Mouse (Mus musculus): ENCODE results near the gene P2ry2. TPM values are rescaled to one million over a fixed set of nuclear protein-coding genes. Genes with fewer than 3 reads are reported as not detected.

Gene P2ry2
- polyA plus RNA-seq, 1 experiment from 2014 or later, result 0.32 TPM

- 53% methylated on average over 8 of the region's 8 CpGs for WGBS
- no peak overlapping the region for H3K4me3 ChIP-seq
- no peak overlapping the region for H3K9ac ChIP-seq (replicated peaks)
- H3K4me1 ChIP-seq, result no peaks in the 10 kb centered on the region
- H3K4me2 ChIP-seq (replicated peaks), result no peak overlapping the region
- no peaks in the 10 kb centered on the region for H3K27me3 ChIP-seq
- no peaks in the 10 kb centered on the region for H3K36me3 ChIP-seq
- H3K9me3 ChIP-seq, result no peaks in the 10 kb centered on the region
- ATAC-seq (ENCODE audit: low FRiP score, low read depth), result no peak
- H3K27ac ChIP-seq (replicated peaks), result no peak overlapping the region
Observed at GRCm38 (mm10) chr7:101043846-101044541, 31.3 kb upstream of the P2ry2 start.

GRCm38 (mm10) chr7:101041977-101042749 lies 29.5 kb upstream of the P2ry2 start:
- no peak overlapping the region for H3K4me2 ChIP-seq (replicated peaks)
- no peaks in the 10 kb centered on the region for H3K36me3 ChIP-seq
- no peak overlapping the region for H3K9ac ChIP-seq (replicated peaks)
- no peaks in the 10 kb centered on the region for H3K27me3 ChIP-seq
- no peak for ATAC-seq (ENCODE audit: low FRiP score, low read depth)
- no peak overlapping the region for H3K27ac ChIP-seq (replicated peaks)
- WGBS, result 77% methylated on average over 5 of the region's 5 CpGs
- H3K4me3 ChIP-seq, result no peak overlapping the region
- H3K9me3 ChIP-seq, result no peaks in the 10 kb centered on the region
- H3K4me1 ChIP-seq, result no peaks in the 10 kb centered on the region

GRCm38 (mm10) chr7:101041544-101041943 lies 28.9 kb upstream of the P2ry2 start:
- Histone ChIP-seq H3K4me1 (no peaks in the 10 kb centered on the region), H3K27me3 (no peaks in the 10 kb centered on the region), H3K4me3 (no peak overlapping the region), H3K4me2 (replicated peaks) (no peak overlapping the region), H3K36me3 (no peaks in the 10 kb centered on the region), H3K9ac (replicated peaks) (no peak overlapping the region), H3K27ac (replicated peaks) (no peak overlapping the region), H3K9me3 (no peaks in the 10 kb centered on the region)
- WGBS, result 69% methylated on average over 2 of the region's 2 CpGs
- ATAC-seq (ENCODE audit: low FRiP score, low read depth), result no peak

GRCm38 (mm10) chr7:101033371-101033770 lies 20.7 kb upstream of the P2ry2 start:
- H3K4me3 ChIP-seq, result no peak overlapping the region
- no peaks in the 10 kb centered on the region for H3K9me3 ChIP-seq
- no peak overlapping the region for H3K9ac ChIP-seq (replicated peaks)
- H3K4me2 ChIP-seq (replicated peaks), result no peak overlapping the region
- H3K36me3 ChIP-seq, result no peaks in the 10 kb centered on the region
- 88% methylated on average over 2 of the region's 2 CpGs for WGBS
- ATAC-seq (ENCODE audit: low FRiP score, low read depth), result no peak
- no peaks in the 10 kb centered on the region for H3K4me1 ChIP-seq
- no peaks in the 10 kb centered on the region for H3K27me3 ChIP-seq
- H3K27ac ChIP-seq (replicated peaks), result no peak overlapping the region

- ATAC-seq (ENCODE audit: low FRiP score, low read depth), result no peak
- WGBS, result 61% methylated on average over 8 of the region's 8 CpGs
Observed at GRCm38 (mm10) chr7:101031234-101031633, 18.6 kb upstream of the P2ry2 start.

GRCm38 (mm10) chr7:101030756-101031155 lies 18.1 kb upstream of the P2ry2 start:
- H3K36me3 ChIP-seq, result no peaks in the 10 kb centered on the region
- no peaks in the 10 kb centered on the region for H3K4me1 ChIP-seq
- no peak overlapping the region for H3K27ac ChIP-seq (replicated peaks)
- no peaks in the 10 kb centered on the region for H3K9me3 ChIP-seq
- H3K9ac ChIP-seq (replicated peaks), result no peak overlapping the region
- no peak overlapping the region for H3K4me3 ChIP-seq
- ATAC-seq (ENCODE audit: low FRiP score, low read depth), result no peak
- H3K27me3 ChIP-seq, result no peaks in the 10 kb centered on the region
- H3K4me2 ChIP-seq (replicated peaks), result no peak overlapping the region

More at GRCm38 (mm10) chr7:101031234-101031633, 18.6 kb upstream of the P2ry2 start:
- Histone ChIP-seq H3K27ac (replicated peaks) (no peak overlapping the region), H3K4me2 (replicated peaks) (no peak overlapping the region), H3K9ac (replicated peaks) (no peak overlapping the region), H3K4me3 (no peak overlapping the region), H3K27me3 (no peaks in the 10 kb centered on the region), H3K36me3 (no peaks in the 10 kb centered on the region), H3K4me1 (no peaks in the 10 kb centered on the region), H3K9me3 (no peaks in the 10 kb centered on the region)

- H3K9ac ChIP-seq (replicated peaks), result no peak overlapping the region
- no peak for ATAC-seq (ENCODE audit: low FRiP score, low read depth)
- no peaks in the 10 kb centered on the region for H3K36me3 ChIP-seq
- no peaks in the 10 kb centered on the region for H3K4me1 ChIP-seq
- 79% methylated on average over 6 of the region's 6 CpGs for WGBS
- no peak overlapping the region for H3K4me3 ChIP-seq
- H3K27ac ChIP-seq (replicated peaks), result no peak overlapping the region
- H3K27me3 ChIP-seq, result no peaks in the 10 kb centered on the region
- no peak overlapping the region for H3K4me2 ChIP-seq (replicated peaks)
- H3K9me3 ChIP-seq, result no peaks in the 10 kb centered on the region
Observed at GRCm38 (mm10) chr7:101029446-101029845, 16.8 kb upstream of the P2ry2 start.

GRCm38 (mm10) chr7:101028991-101029390 lies 16.3 kb upstream of the P2ry2 start:
- H3K4me3 ChIP-seq, result no peak overlapping the region
- H3K27ac ChIP-seq (replicated peaks), result no peak overlapping the region
- H3K36me3 ChIP-seq, result no peaks in the 10 kb centered on the region
- no peak overlapping the region for H3K4me2 ChIP-seq (replicated peaks)
- H3K9me3 ChIP-seq, result no peaks in the 10 kb centered on the region
- WGBS, result 92% methylated on average over 9 of the region's 9 CpGs
- ATAC-seq (ENCODE audit: low FRiP score, low read depth), result no peak
- H3K9ac ChIP-seq (replicated peaks), result no peak overlapping the region
- no peaks in the 10 kb centered on the region for H3K4me1 ChIP-seq
- no peaks in the 10 kb centered on the region for H3K27me3 ChIP-seq

GRCm38 (mm10) chr7:101028444-101028757 lies 15.7 kb upstream of the P2ry2 start:
- Histone ChIP-seq H3K27me3 (no peaks in the 10 kb centered on the region), H3K4me2 (replicated peaks) (no peak overlapping the region), H3K4me1 (no peaks in the 10 kb centered on the region), H3K4me3 (no peak overlapping the region), H3K9ac (replicated peaks) (no peak overlapping the region), H3K27ac (replicated peaks) (no peak overlapping the region), H3K36me3 (no peaks in the 10 kb centered on the region), H3K9me3 (no peaks in the 10 kb centered on the region)
- WGBS, result 91% methylated on average over 5 of the region's 5 CpGs
- ATAC-seq (ENCODE audit: low FRiP score, low read depth), result no peak

GRCm38 (mm10) chr7:101027623-101028443 lies 15.2 kb upstream of the P2ry2 start:
- WGBS, result 87% methylated on average over 10 of the region's 10 CpGs

GRCm38 (mm10) chr7:101026836-101027235 lies 14.2 kb upstream of the P2ry2 start:
- Histone ChIP-seq H3K9ac (replicated peaks) (no peak overlapping the region), H3K27me3 (no peaks in the 10 kb centered on the region), H3K4me1 (no peaks in the 10 kb centered on the region), H3K4me2 (replicated peaks) (no peak overlapping the region), H3K9me3 (no peaks in the 10 kb centered on the region), H3K36me3 (no peaks in the 10 kb centered on the region), H3K27ac (replicated peaks) (no peak overlapping the region), H3K4me3 (no peak overlapping the region)
- WGBS, result 67% methylated on average over 5 of the region's 5 CpGs
- no peak for ATAC-seq (ENCODE audit: low FRiP score, low read depth)

More at GRCm38 (mm10) chr7:101027623-101028443, 15.2 kb upstream of the P2ry2 start:
- H3K27ac ChIP-seq (replicated peaks), result no peak overlapping the region
- ATAC-seq (ENCODE audit: low FRiP score, low read depth), result no peak
- H3K27me3 ChIP-seq, result no peaks in the 10 kb centered on the region
- no peaks in the 10 kb centered on the region for H3K36me3 ChIP-seq
- H3K4me1 ChIP-seq, result no peaks in the 10 kb centered on the region
- H3K9ac ChIP-seq (replicated peaks), result no peak overlapping the region
- H3K4me3 ChIP-seq, result no peak overlapping the region
- H3K9me3 ChIP-seq, result no peaks in the 10 kb centered on the region
- H3K4me2 ChIP-seq (replicated peaks), result no peak overlapping the region

GRCm38 (mm10) chr7:101017492-101017891 lies 4.8 kb upstream of the P2ry2 start:
- Histone ChIP-seq H3K4me3 (no peak overlapping the region), H3K27me3 (peaks cover 26% of the 10 kb centered on the region), H3K27ac (replicated peaks) (no peak overlapping the region), H3K36me3 (no peaks in the 10 kb centered on the region), H3K9ac (replicated peaks) (no peak overlapping the region), H3K4me2 (replicated peaks) (no peak overlapping the region), H3K9me3 (no peaks in the 10 kb centered on the region), H3K4me1 (no peaks in the 10 kb centered on the region; the same call in 1 of the 2 replicates)
- ATAC-seq (ENCODE audit: low FRiP score, low read depth), result no peak
- 64% methylated on average over 6 of the region's 6 CpGs for WGBS
